Mouse (Mus musculus): ENCODE data around the gene Gm4353. TPM values are rescaled to one million over a fixed set of nuclear protein-coding genes. Genes with fewer than 3 reads are reported as not detected.
A peak's percentile ranks its signal among the peaks of the same experiment; 100 is the strongest.

Gm4353 gene
- total and polyA plus RNA-seq, 2 experiments = 0.28 to 0.39 TPM

- DNase-seq (ENCODE audit: extremely low read depth, low read depth, low spot score) = no peak
- no peak for TF ChIP-seq POLR2A (IDR thresholded peaks at IDR 0.05; ENCODE audit: extremely low read depth, insufficient read depth, low read length)
- TF ChIP-seq CTCF (IDR thresholded peaks at IDR 0.05; ENCODE audit: low read depth, low read length) = no peak
- peaks cover 8% of the 10 kb centered on the region for H3K4me1 ChIP-seq (ENCODE audit: control insufficient read depth, insufficient read depth, low read length)
- H3K27ac ChIP-seq (replicated peaks; ENCODE audit: insufficient read depth, low read depth, low read length) = no peak overlapping the region
- peaks cover 12% of the 10 kb centered on the region for H3K27me3 ChIP-seq (ENCODE audit: control insufficient read depth, insufficient read depth, low read length)
- H3K4me3 ChIP-seq (ENCODE audit: insufficient read depth, low read depth, low read length) = no peak overlapping the region
- H3K9ac ChIP-seq (ENCODE audit: low read depth, low read length) = no peak overlapping the region
- WGBS = 85% methylated on average over 4 of the region's 4 CpGs
- no peaks in the 10 kb centered on the region for H3K36me3 ChIP-seq (ENCODE audit: control insufficient read depth, insufficient read depth, low read length)
- H3K79me2 ChIP-seq (ENCODE audit: control insufficient read depth, insufficient read depth, low read length) = no peaks in the 10 kb centered on the region
These were observed 48.9 kb downstream of the Gm4353 start for GRCm38 (mm10) chr7:116035504-116035903.

- H3K27ac ChIP-seq (replicated peaks; ENCODE audit: insufficient read depth, low read depth, low read length) = no peak overlapping the region
- H3K9ac ChIP-seq (ENCODE audit: low read depth, low read length) = peak overlapping the region; percentile 50
- peak overlapping the region; percentile 67 for H3K4me3 ChIP-seq (ENCODE audit: insufficient read depth, low read depth, low read length)
- DNase-seq (ENCODE audit: extremely low read depth, low read depth, low spot score) = peak; percentile 52
- no peak for TF ChIP-seq CTCF (IDR thresholded peaks at IDR 0.05; ENCODE audit: low read depth, low read length)
- 1% methylated on average over 25 of the region's 25 CpGs for WGBS
- peaks cover 10% of the 10 kb centered on the region for H3K27me3 ChIP-seq (ENCODE audit: control insufficient read depth, insufficient read depth, low read length)
- H3K79me2 ChIP-seq (ENCODE audit: control insufficient read depth, insufficient read depth, low read length) = no peaks in the 10 kb centered on the region
- peaks cover 4% of the 10 kb centered on the region for H3K4me1 ChIP-seq (ENCODE audit: control insufficient read depth, insufficient read depth, low read length)
- H3K36me3 ChIP-seq (ENCODE audit: control insufficient read depth, insufficient read depth, low read length) = no peaks in the 10 kb centered on the region
These were observed 50.1 kb downstream of the Gm4353 start for GRCm38 (mm10) chr7:116034282-116034758.

- under 1% methylated on average over 54 of the region's 54 CpGs for WGBS
- peak overlapping the region; percentile 61 for H3K9ac ChIP-seq (ENCODE audit: low read depth, low read length)
- H3K27me3 ChIP-seq (ENCODE audit: control insufficient read depth, insufficient read depth, low read length) = peaks cover 7% of the 10 kb centered on the region
- H3K4me1 ChIP-seq (ENCODE audit: control insufficient read depth, insufficient read depth, low read length) = peaks cover 3% of the 10 kb centered on the region; the same call in 1 of the 2 replicates
- DNase-seq (ENCODE audit: extremely low read depth, low read depth, low spot score) = peak; percentile 47
- H3K27ac ChIP-seq (replicated peaks; ENCODE audit: insufficient read depth, low read depth, low read length) = no peak overlapping the region
- no peak for TF ChIP-seq POLR2A (IDR thresholded peaks at IDR 0.05; ENCODE audit: extremely low read depth, insufficient read depth, low read length)
- TF ChIP-seq CTCF (IDR thresholded peaks at IDR 0.05; ENCODE audit: low read depth, low read length) = no peak
- H3K36me3 ChIP-seq (ENCODE audit: control insufficient read depth, insufficient read depth, low read length) = no peaks in the 10 kb centered on the region
- H3K4me3 ChIP-seq (ENCODE audit: insufficient read depth, low read depth, low read length) = peak overlapping the region; percentile 67
- H3K79me2 ChIP-seq (ENCODE audit: control insufficient read depth, insufficient read depth, low read length) = no peaks in the 10 kb centered on the region
These were observed 50.8 kb downstream of the Gm4353 start for GRCm38 (mm10) chr7:116033371-116034241.

Other genes starting within 250 kb of the Gm4353 start
- gene Sox6, start 45.8 kb downstream of the Gm4353 start, total RNA-seq (2014; rRNA removed) = 34.8 and 50.0 TPM in 2 replicates
- gene Sox6, start 45.8 kb downstream of the Gm4353 start, polyA plus RNA-seq (2012; rRNA removed) = 11.5 and 16.0 TPM in 2 replicates
- 38.1 and 44.8 TPM in 2 replicates for gene 1110004F10Rik, start 45.2 kb downstream of the Gm4353 start, total RNA-seq (2014; rRNA removed)
- 30.4 and 32.1 TPM in 2 replicates for gene 1110004F10Rik, start 45.2 kb downstream of the Gm4353 start, polyA plus RNA-seq (2012; rRNA removed)
- 2.2 and 2.3 TPM in 2 replicates for gene Plekha7, start 223.7 kb upstream of the Gm4353 start, total RNA-seq (2014; rRNA removed)
- 2.7 and 2.9 TPM in 2 replicates for gene Plekha7, start 223.7 kb upstream of the Gm4353 start, polyA plus RNA-seq (2012; rRNA removed)
- gene Rps13, start 249.6 kb upstream of the Gm4353 start, total RNA-seq (2014; rRNA removed) = 125 and 171 TPM in 2 replicates
- gene Rps13, start 249.6 kb upstream of the Gm4353 start, polyA plus RNA-seq (2012; rRNA removed) = 107 and 198 TPM in 2 replicates